Mouse (Mus musculus): Measurements from ENCODE around the gene Kcnv2. TPM values are rescaled to one million over a fixed set of nuclear protein-coding genes. Genes with fewer than 3 reads are reported as not detected.

The Kcnv2 gene
- polyA plus RNA-seq, 2 experiments from 2014 or later: not detected

DNA sequence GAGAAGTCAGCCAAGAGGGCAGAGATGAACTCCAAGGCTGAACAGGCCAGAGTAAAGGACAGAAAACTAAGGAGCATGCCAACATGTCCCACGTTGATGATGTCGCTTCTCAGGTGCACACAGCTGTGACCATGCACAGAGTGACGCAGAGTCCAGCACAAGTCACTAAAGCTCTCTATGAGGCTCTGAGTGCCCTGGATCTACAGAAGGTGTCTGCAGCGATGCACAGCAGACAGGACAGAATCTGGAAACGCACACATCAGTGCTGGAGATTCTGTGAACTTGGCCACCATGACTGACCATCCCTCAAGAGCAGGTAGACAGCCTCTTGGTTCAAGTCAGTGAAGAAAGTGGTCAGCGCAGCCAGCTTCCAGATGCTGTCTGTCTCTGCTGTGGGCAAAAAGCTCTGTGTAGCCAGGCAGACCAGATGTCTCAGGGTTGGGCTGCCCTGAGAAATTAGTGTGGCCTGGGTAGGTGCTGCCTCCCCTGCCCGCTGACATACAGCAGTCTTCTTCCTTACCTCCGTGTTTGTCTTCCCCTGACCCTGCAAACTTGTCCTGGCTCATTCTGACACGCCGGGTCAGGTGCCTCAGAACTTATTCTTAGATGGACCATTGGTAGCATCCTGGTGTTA is 43.8 kb downstream of the Kcnv2 start:
- no peak for ATAC-seq

DNA sequence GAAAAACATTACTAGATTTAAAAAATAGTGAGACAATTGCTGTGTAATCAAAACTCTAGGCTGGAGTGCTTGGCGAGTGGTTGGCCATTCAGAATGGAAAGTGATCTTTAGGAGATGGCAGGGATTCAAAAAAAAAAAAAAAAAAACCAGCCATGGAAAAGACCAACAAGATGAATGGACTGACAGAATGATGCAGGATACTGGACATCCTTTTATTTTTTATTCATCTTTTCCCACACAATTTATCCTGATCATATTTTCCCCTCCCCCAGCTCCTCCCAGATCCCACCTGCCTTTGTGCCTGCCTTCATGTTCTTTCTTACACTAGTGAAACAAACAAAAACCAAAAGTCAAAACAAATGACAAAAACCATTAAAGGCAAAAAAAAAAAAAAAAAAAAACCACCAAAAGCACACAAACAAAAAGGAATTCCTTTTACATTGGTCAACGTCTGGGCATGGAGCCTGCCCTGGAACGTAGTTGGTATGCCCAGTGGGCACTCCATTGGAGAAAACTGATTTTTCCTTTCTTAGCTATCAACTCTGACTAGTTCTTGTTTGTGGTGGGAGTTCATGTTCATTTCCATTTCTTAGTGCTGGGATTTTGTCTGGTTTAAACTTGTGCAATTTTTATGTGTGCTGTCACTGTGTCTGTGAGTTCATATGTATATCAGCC is 47.2 kb downstream of the Kcnv2 start:
- ATAC-seq: no peak

DNA sequence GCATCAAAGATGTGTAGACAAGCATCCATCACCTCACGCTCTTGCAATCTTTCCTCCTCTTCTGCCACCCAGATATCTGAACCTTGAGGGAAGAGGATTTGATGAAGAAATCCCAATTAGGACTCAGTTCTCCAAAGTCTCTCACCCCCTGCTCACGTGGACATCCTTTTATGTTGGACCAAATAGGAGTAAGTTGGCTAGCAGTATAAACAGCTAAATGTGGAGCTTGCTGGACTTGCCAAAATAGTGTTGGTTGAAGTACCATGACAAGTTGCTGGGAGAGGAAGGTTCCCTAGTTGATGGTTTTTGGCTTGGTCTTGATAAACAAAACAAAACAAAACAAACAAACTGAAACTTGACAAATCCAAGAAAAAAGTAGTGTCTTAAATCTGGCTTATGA is 47.8 kb downstream of the Kcnv2 start:
- no peak for ATAC-seq

DNA sequence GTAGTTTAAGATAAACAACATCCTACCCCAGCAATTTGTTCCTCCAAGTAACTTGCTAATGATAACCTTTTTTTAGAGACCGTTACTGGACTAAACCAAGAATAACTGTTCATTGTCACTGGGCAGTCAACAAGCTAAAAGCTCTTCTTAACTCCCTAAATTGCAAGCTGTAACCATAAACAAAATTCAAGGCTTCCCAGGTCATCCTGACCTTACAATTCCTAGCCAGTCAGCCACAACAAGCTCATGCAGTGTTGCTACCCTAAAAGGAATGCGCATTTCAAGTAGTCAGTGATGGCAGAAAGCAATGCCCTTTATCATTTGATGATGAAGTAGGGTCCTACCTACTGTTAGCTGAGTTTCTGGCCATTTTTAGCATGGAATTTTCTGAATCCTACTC is 48.4 kb downstream of the Kcnv2 start:
- no peak for ATAC-seq

DNA sequence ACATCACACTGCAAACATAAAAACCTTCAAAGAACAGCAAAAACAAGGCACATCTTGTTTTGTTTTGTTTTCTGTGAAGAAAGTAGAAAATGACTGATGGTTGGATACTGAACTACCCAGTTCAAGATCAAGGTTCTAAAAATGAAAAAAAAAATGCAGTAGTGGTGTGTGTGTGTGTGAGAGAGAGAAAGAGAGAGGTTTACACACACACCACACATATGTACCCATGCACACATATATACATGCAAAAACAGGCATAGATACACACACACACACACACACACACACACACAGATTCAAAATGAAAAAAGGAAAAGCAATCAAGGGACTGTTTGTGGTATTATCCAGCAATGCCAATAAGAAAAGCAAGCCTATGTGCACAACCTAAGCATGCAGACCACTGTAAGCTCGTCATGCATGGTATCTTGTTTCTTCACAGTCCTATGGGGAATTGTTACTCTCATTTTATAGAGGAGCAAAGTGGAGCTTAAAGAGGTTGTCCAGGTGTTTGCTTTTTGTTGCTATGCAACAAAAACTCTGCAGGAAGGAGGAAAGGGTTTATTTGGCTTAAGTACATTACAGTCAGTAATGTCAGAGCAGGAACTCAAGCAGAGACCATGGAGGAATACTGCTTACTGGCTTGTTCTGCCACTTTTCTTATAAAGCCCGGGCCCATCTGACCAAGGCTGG is 57.5 kb downstream of the Kcnv2 start:
- ATAC-seq: no peak

DNA sequence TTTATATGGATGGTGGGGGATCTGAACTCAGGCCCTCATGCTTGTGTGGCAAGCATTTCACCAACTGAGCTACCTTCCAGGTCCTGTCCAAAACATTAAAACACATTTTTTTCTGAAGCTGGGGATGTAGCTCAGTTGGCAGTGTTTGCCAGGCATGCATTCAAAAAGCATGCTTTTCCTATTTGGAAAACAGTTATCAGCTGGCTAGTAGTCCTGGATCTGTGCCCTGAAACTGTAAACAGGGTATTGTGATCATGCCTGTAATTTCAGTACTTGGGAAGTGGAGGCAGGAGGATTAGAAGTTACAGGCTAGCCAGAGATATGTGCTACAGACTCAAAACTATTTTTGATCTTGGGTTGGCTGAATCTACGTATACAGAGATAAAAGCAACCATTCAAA is 59.7 kb downstream of the Kcnv2 start:
- ATAC-seq: no peak

DNA sequence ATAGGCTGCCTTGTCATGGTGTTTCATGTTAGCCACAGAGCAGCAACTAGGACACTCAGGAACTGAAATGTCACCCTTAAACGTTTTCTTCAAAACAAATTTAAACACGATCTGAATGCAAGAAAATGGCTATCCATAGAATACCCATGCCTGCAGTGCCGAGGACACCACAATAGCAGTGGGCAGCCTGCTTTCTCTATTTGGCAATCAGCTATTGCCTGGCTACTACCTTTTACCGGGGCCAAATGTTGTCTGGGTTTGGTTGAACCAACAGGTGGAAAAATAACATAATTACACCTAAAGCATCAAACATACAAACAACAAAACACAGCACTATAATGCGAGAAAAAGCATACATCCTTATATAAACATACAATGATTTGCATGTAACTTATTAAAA is 60.9 kb downstream of the Kcnv2 start:
- ATAC-seq: no peak

DNA sequence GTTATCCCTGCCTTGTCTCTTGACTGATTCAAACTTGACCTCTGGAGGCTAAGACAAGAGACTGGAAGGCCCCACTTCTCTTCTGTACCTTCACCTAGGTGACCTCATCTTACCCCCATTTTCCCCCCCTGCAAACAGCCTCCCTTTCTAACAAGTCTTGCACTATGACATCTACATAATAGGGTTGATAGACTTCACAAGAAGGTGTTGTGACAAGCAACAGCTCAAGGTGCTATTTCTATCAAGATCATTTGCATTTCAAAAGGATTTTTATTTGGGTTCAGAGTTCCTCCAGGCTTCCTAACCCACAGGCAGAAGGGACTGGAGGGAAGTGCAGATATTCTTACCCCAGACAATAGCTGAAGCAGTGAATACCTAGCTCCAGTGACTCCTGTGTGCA is 62.9 kb downstream of the Kcnv2 start:
- no peak for ATAC-seq

Other genes with a start within 250 kb of the Kcnv2 start
- not detected for gene Vldlr, start 106.1 kb upstream of the Kcnv2 start, polyA plus RNA-seq (2017; shearing (Covaris generic))
- gene Pum3, start 107.2 kb downstream of the Kcnv2 start, polyA plus RNA-seq (2017; shearing (Covaris generic)): 100 to 1,000 TPM in 1 of 2 experiments, 10 to 100 TPM in 1; 97.3 to 107 TPM

Measured in CD4-positive, CD25-positive, alpha-beta regulatory T cell, adult 4 months (primary cell).